Mouse (Mus musculus) monocyte, adult 2 months (primary cell): Measurements from ENCODE around the gene Spindoc.
A peak's percentile ranks its signal among the peaks of the same experiment; 100 is the strongest.
"Not testable (repeated sequence)": the region's sequence is repeated elsewhere in the genome, so short reads cannot be mapped to it uniquely, and the experiment has no call there.

Experiments
- DNase-seq, 2 experiments: peaks; one replicate each; pipeline ENCODE4 v3.0.0; 2022; ENCODE audit warnings: low spot score in 2 of 2, low read depth in 1 of 2

Gene Spindoc

GRCm38 (mm10) chr19:7400635-7401034 lies 17.8 kb upstream of the Spindoc start:
- DNase-seq, result no peak

GRCm38 (mm10) chr19:7398898-7399297 lies 16.1 kb upstream of the Spindoc start:
- DNase-seq, result not testable (repeated sequence)

- DNase-seq, result not testable (repeated sequence)
These were observed 14.4 kb upstream of the Spindoc start for GRCm38 (mm10) chr19:7396867-7397826.

DNA sequence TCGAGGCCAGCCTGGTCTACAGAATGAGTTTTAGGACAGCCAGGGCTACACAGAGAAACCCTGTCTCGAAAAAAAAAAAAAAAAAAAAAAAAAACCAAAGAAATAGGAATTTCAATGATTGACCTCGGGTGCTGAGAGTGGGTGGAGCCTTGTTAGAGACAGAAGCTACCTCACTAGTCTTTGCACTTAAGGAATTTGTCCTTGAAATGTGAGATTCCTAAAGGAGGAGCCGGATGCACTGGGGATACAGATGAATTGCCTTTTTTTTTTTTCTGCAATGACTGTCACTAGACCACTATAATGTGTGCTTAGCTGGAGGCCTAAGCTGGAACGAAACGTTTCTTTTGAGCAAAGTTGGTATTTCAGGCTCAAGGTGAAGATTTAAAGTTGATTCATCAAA lies 5.7 kb upstream of the Spindoc start:
- no peak for DNase-seq

GRCm38 (mm10) chr19:7386042-7386441 lies 3.2 kb upstream of the Spindoc start:
- DNase-seq, result no peak

DNA sequence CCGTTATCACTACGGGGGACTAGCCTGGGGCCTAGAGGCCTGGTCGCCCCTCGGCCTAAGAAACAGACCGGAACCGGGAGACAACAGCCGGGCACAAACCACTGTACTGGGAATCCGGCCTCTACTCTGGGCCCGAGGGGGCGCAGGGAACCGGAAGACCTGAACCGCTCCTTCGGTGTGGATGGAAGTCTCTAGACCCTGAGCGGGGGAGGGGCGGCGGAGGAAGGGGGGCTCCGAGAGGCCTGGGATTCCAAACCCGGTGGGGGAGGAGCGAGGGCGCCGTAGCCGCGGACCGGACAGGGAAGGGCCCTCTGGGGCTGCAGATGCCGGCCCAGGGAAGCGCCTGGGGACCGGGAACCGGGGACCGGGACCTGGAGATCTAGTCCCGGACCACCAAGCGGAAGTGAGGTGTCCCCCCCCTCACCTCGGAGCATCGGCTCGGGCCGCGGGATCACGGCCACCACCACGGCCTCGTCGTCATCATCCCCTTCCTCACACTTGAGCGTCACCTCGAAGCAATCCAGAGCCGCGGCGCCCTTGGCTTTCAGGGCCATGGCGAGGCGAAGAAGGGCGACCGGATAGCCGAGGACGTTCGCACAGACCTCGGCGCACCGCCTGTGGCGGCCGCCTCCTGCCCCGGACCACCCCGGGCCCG lies 419 bp downstream of the Spindoc start:
- DNase-seq, result peak in 1 of 2 experiments; percentile 9

DNA sequence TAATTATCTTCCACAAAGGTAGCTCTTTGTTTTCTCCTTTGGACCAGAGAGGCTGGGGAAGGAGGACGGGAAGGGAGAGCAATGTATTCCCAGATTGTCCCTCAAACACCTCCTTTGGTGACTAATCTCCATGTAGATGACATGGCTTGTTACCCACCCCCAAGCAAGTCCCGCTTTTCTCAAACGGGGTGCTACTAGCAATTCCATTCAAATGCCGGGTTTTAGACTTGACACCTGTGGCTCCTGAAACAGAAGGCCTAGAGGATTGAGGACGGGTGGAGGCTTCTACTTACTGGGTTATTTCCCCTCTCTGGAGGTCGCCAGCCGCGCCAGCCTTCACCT lies 917 bp downstream of the Spindoc start:
- DNase-seq, result no peak

GRCm38 (mm10) chr19:7377639-7378038 lies 5.2 kb downstream of the Spindoc start:
- DNase-seq, result no peak

DNA sequence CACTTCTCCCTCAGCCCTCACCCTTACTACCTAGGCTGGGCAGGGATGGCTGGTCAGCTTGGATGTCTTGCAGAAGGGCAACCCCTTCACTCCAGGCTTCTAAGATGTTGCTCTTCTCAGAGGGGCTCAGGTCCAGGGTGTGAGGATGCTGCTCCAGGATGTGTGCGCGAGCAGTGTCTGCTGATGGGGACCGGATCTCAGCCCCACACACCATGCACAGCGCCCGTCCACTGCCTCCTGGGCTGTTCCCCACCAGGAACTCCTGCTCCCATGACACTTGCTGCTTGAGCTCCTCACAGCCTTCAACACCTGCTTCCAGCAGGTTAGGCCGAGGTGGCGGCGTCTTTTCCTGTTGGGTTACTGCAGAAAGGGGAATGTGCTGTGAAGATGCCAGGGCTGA lies 8.3 kb downstream of the Spindoc start:
- DNase-seq, result no peak

- DNase-seq, result not testable (repeated sequence)
These were observed 13.3 kb downstream of the Spindoc start for GRCm38 (mm10) chr19:7369469-7369868.

DNA sequence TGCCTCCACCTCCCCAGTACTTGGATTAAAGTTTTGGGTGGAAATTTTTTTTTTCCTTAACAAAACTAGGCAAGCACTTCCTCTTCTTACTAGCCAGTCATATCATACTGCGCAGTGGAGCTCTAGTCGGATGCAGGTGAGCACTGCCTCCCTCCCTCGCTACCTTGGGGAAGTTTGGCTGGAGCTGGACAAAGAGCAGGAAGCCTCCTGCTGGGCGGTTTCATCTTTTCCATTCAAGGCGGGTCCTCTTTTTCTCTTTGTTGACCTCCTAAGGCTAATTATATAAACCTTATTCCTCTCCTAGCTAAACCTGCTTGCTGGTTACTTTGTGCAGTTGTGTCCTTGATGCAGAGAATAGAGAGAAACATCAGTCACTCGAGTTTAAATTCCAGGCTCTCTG lies 29.2 kb downstream of the Spindoc start:
- DNase-seq, result no peak

GRCm38 (mm10) chr19:7352809-7353495 lies 29.8 kb downstream of the Spindoc start:
- DNase-seq, result no peak

GRCm38 (mm10) chr19:7349993-7350392 lies 32.8 kb downstream of the Spindoc start:
- no peak for DNase-seq

DNA sequence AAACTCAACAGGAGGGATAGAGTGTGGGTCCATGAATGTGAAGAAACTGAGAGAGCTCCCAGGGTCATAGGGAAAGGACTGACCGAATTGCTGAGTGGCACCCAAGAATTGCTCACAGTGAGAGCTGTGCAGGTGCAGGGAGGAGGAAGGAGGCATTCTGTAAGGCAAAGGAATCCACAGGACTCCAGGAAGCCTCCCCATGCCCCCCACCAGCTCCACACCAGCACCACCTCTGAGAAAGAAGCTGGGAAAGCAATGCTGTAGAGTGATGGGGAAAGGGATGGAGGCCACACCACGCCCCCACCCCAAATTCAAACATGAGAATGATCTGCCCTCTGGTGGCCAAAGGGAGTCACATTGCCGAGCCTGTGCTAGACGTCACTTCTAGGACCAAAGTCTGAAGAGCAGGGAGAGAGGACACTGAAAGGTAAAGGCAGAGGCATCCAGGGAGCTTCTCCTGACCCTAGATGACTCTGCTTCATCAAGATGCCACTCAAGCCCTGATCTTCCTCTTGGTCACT lies 37.5 kb downstream of the Spindoc start:
- no peak for DNase-seq

DNA sequence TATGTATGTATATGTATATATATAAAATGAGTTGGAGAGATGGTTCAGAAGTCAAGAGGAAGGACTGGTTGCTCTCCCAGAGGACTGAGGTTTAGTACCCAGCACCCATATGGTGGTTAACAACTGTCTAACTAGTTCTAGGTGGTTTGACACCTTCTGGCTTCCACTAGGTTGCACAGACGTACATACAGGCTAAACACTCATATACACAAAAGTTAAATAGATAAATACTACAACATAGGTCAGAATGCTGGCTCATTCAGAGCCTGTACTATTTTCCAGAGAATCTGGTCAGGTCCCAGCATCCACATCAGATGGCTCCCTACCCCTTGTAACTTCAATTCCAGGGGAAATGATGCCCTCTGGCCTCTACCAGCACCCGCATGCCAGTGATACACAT lies 40.1 kb downstream of the Spindoc start:
- no peak for DNase-seq

GRCm38 (mm10) chr19:7341512-7342397 lies 41.0 kb downstream of the Spindoc start, which contains the start of gene Mark2:
Gene Mark2, minus strand, starts transcription at chr19:7341860.
- DNase-seq, result peak; percentile 95 to 97

- no peak for DNase-seq
These were observed 41.9 kb downstream of the Spindoc start for GRCm38 (mm10) chr19:7340780-7341475.

DNA sequence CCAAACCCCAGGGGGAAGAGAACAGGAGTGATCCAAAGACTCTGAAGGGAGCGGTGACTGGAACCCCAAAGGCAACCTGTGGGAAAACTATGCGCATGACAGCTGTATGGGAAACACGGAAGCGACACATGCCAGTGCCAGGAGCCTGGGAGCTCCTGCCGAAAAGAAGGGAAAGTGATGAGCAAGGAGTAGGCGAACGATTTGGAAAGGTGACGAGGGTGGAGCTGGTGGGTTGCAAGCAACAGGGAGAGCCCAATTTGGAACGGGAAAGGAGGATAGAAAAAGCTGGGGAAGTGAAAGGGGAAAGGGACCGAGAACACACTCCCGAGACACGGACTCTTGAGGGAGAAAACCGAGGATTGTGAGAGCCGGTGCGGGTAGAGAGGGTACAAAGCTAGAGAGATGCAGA lies 42.4 kb downstream of the Spindoc start:
- no peak for DNase-seq

DNA sequence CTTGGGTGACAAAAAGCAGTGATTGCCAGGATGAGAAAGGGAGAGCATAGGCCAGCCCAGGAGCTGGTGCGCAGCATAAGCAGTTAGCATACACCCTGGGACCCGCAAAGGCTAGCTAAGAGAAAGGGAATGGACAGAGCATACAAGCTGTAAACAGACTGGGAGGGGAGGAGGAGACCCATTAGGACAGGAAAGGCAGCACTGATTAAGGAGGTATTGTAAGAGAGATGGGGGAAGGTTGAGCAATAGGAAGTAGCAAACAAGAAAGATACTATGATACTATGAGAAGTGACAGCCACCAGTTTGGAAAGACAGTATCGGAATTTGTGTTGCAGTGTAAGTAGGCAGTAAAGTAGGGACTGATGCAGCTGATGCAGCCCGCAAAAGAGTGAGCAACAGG lies 42.9 kb downstream of the Spindoc start:
- DNase-seq, result no peak

DNA sequence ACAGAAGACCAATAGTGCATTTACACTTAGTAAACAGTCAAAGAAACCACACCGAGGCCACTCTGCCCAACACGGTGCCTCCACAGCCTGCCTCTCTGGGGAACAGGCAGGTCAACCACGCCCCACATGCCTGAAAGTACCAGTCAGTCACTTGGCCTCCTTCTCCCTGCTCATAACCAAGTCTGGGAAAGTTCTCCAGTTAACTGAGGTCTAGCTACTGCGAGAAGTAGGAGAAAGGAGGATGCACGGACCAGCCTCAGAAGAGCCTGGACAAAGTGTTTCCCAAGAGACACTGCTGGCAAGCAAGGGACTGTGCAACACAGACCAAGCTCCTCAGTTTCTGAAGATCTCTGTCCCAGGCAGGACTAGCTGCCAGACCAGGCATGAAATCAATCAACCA lies 43.8 kb downstream of the Spindoc start:
- DNase-seq, result no peak
